Mouse (Mus musculus) neural tube, embryonic 11.5 days (tissue): Measurements from ENCODE around the gene Vmn1r6. TPM values are rescaled to one million over a fixed set of nuclear protein-coding genes. Genes with fewer than 3 reads are reported as not detected.
"Not testable (repeated sequence)": the region's sequence is repeated elsewhere in the genome, so short reads cannot be mapped to it uniquely, and the experiment has no call there.

Source experiments
- ATAC-seq: fragments of 200-750 bp; cut with Nextera tagmentation; 2 replicates; pipeline ENCODE4 v1.8.0; 2017; ENCODE audit warnings: moderate number of reproducible peaks, mild to moderate bottlenecking, moderate TSS enrichment, moderate library complexity; ENCODE audit not compliant: insufficient read depth, low FRiP score, low TSS enrichment
- DNase-seq: peaks from one replicate; pipeline ENCODE4 v3.0.0-alpha.2; 2015; ENCODE audit warnings: low spot score
- H3K27ac ChIP-seq: fragments of 300-500 bp; sonication (generic); 2 replicates; pipeline ENCODE4 v1.5.1; 2014; ENCODE audit warnings: low read depth, mild to moderate bottlenecking, low read length
- H3K27me3 ChIP-seq: fragments of 300-500 bp; sonication (generic); 2 replicates; pipeline ENCODE4 v1.6.1; 2014; ENCODE audit warnings: mild to moderate bottlenecking, low read length, mixed read lengths; ENCODE audit not compliant: control insufficient read depth, insufficient read depth
- H3K36me3 ChIP-seq: fragments of 300-500 bp; sonication (generic); 2 replicates; pipeline ENCODE4 v1.6.1; 2014; ENCODE audit warnings: mild to moderate bottlenecking, low read length, moderate library complexity, mixed read lengths; ENCODE audit not compliant: control insufficient read depth, insufficient read depth
- H3K4me1 ChIP-seq: fragments of 300-500 bp; sonication (generic); 2 replicates; pipeline ENCODE4 v1.6.1; 2014; ENCODE audit warnings: low read length, mixed read lengths; ENCODE audit not compliant: control insufficient read depth, insufficient read depth
- H3K4me2 ChIP-seq: fragments of 300-500 bp; sonication (generic); 2 replicates; pipeline ENCODE4 v1.6.1; 2014; ENCODE audit warnings: low read depth, mild to moderate bottlenecking, moderate library complexity
- H3K4me3 ChIP-seq: fragments of 300-500 bp; sonication (generic); 2 replicates; pipeline ENCODE4 v1.5.1; 2014; ENCODE audit warnings: low read depth, low read length
- H3K9ac ChIP-seq: fragments of 300-500 bp; sonication (generic); 2 replicates; pipeline ENCODE4 v1.6.1; 2014; ENCODE audit warnings: mild to moderate bottlenecking, low read length
- H3K9me3 ChIP-seq: fragments of 300-500 bp; sonication (generic); 2 replicates; pipeline ENCODE4 v1.6.1; 2016; ENCODE audit warnings: low read length; ENCODE audit not compliant: control insufficient read depth
- WGBS: fragments of 180-500 bp; shearing (Covaris S2); extraction: QIAGEN DNeasy Blood & Tissue Kit; methylation state at CpG from one replicate; pipeline ENCODE4 v1.1.7; 2014; 5-methylcytosine and 5-hydroxymethylcytosine counted together
- polyA plus RNA-seq: library from polyadenylated mRNA; unstranded; fragments of >200 nt; fragmentation: Nextera tagmentation; extraction: Ambion mirVana; gene quantifications from 2 replicates; pipeline ENCODE4 v1.2.1, GENCODE M21; 2014

The Vmn1r6 gene
- not detected in 2 replicates for polyA plus RNA-seq

DNA sequence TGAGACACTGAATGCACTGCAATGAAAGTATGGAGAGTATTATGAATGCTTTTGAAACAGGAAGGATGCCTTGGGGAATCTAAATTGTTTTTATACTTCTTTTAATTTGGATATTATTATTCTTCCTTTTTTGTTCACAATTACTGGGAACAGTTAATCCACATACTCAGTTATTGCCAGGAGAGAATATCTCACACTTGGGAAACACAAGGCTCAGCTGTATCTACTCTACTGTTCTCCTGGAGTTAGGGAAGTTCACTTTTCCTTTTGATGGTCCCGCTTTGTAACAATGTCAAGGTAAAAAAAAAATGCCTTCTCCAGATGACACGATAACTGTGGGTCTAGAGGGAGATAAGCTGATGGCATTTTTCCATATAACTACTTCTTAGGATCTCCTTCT, at the start of gene Vmn1r6:
TSS of gene Vmn1r6 (plus strand) at position 301 of the 400 bp plus-strand sequence.
- WGBS, result 89% methylated on average over 2 of the region's 2 CpGs
- no peak for DNase-seq
- no peaks in the 10 kb centered on the region for H3K27me3 ChIP-seq
- H3K4me3 ChIP-seq, result no peak within 1 kb of the TSS
- H3K4me1 ChIP-seq, result no peaks in the 10 kb centered on the region
- H3K9ac ChIP-seq, result no peak within 1 kb of the TSS
- H3K27ac ChIP-seq, result no peak within 1 kb of the TSS
- ATAC-seq, result no peak
- H3K9me3 ChIP-seq, result no peaks in the 10 kb centered on the region
- no peak within 1 kb of the TSS for H3K4me2 ChIP-seq
- H3K36me3 ChIP-seq, result no peaks in the 10 kb centered on the region

DNA sequence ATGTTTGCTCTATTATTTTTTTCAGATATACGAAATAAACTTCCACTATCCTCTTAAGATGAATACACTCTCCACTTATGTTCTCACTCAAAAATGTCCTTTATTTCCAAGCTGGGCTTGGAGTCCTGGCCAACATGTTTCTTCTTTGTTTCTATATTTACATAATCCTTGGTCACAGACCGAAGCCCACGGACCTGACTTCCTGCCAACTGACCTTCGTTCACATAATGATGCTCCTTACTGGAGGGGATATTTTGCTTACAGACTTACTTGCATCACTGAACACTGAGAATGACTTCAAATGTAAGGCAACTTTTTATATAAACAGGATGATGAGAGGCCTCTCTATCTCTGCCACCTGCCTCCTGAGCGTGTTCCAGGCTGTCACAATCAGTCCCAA, 40.6 kb upstream of the Vmn1r6 start:
- no peak for DNase-seq
- ATAC-seq, result no peak
- no peak overlapping the region for H3K9ac ChIP-seq
- H3K27ac ChIP-seq, result no peak overlapping the region
- H3K27me3 ChIP-seq, result no peaks in the 10 kb centered on the region
- no peaks in the 10 kb centered on the region for H3K9me3 ChIP-seq
- H3K4me1 ChIP-seq, result no peaks in the 10 kb centered on the region
- WGBS, result 88% methylated on average over 5 of the region's 5 CpGs
- no peak overlapping the region for H3K4me2 ChIP-seq
- no peak overlapping the region for H3K4me3 ChIP-seq
- H3K36me3 ChIP-seq, result no peaks in the 10 kb centered on the region

DNA sequence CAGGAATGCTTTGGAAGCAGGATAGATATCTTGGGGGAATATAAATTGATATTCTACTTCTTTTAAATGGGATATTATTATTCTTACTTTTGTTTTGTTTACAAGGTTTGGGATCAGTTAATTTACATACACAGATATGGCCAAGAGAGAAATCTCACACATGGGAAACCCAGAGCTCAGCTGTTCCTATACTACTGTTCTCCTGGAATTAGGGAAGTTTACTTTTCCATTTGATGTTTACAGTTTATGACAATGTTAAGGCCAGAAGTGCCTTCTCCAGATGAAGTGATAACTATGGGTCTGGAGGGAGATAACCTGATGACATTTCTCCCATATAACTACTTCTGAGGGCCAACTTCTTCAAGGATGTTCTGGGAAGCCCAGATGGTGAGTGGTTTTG, 27.1 kb upstream of the Vmn1r6 start, which contains the start of gene Vmn1r5:
TSS of gene Vmn1r5 (plus strand) at position 301 of the 400 bp plus-strand sequence.
- Histone ChIP-seq H3K27ac (no peak within 1 kb of the TSS), H3K4me3 (no peak within 1 kb of the TSS), H3K4me1 (no peaks in the 10 kb centered on the region), H3K27me3 (no peaks in the 10 kb centered on the region), H3K9me3 (no peaks in the 10 kb centered on the region), H3K9ac (no peak within 1 kb of the TSS), H3K36me3 (no peaks in the 10 kb centered on the region), H3K4me2 (no peak within 1 kb of the TSS)
- ATAC-seq (no peak), DNase-seq (no peak)

DNA sequence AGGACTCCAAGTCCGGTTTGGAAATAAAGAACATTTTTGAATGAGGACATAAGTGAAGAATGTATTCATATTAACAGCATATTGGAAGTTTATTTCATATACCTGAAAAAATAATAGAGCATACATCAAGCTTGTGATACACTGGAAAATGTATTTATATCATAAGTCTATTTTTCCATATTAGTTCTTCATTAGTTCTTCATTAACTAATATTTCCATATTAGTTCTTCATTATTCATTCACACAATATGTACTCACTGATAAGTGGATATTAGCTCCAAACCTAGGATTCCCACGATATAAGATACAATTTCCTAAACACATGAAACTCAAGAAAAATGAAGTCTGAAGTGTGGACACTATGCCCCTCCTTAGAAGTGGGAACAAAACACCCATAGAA, 28.2 kb downstream of the Vmn1r6 start, which contains the start of gene Vmn1r7:
TSS of gene Vmn1r7 (minus strand) at position 101 of the 400 bp plus-strand sequence.
- not testable (repeated sequence) for ATAC-seq, H3K4me1 ChIP-seq, H3K9ac ChIP-seq, H3K27ac ChIP-seq, H3K4me2 ChIP-seq, H3K9me3 ChIP-seq, H3K36me3 ChIP-seq, H3K4me3 ChIP-seq, DNase-seq, H3K27me3 ChIP-seq
- WGBS, result 89% methylated on average over 2 of the region's 2 CpGs

- Histone ChIP-seq H3K4me1 (no peaks in the 10 kb centered on the region), H3K36me3 (no peaks in the 10 kb centered on the region)
Measured at GRCm38 (mm10) chr6:57031984-57032383, 34.9 kb downstream of the Vmn1r6 start, which contains the start of gene Vmn1r8. Gene Vmn1r8 (plus strand): TSS chr6:57032284.

GRCm38 (mm10) chr6:57034674-57035073, 37.6 kb downstream of the Vmn1r6 start:
- 85% methylated on average over 2 of the region's 2 CpGs for WGBS

More at GRCm38 (mm10) chr6:57031984-57032383, 34.9 kb downstream of the Vmn1r6 start, which contains the start of gene Vmn1r8:
- no peak within 1 kb of the TSS for H3K4me2 ChIP-seq
- no peak within 1 kb of the TSS for H3K27ac ChIP-seq
- DNase-seq (no peak), ATAC-seq (no peak)
- H3K9ac ChIP-seq, result no peak within 1 kb of the TSS
- H3K27me3 ChIP-seq, result no peaks in the 10 kb centered on the region
- H3K9me3 ChIP-seq, result no peaks in the 10 kb centered on the region
- H3K4me3 ChIP-seq, result no peak within 1 kb of the TSS

More at GRCm38 (mm10) chr6:57034674-57035073, 37.6 kb downstream of the Vmn1r6 start:
- Histone ChIP-seq H3K4me2 (no peak overlapping the region), H3K27me3 (no peaks in the 10 kb centered on the region), H3K4me3 (no peak overlapping the region), H3K9me3 (no peaks in the 10 kb centered on the region), H3K27ac (no peak overlapping the region), H3K9ac (no peak overlapping the region), H3K36me3 (no peaks in the 10 kb centered on the region), H3K4me1 (no peaks in the 10 kb centered on the region)
- ATAC-seq, result no peak
- no peak for DNase-seq

Other genes starting within 250 kb of the Vmn1r6 start
- 31.2 and 33.9 TPM in 2 replicates for gene Kbtbd2, start 199.4 kb upstream of the Vmn1r6 start, polyA plus RNA-seq
- gene Fkbp9, start 165.2 kb upstream of the Vmn1r6 start, polyA plus RNA-seq, result 61.0 and 61.7 TPM in 2 replicates
- 89.0 and 90.7 TPM in 2 replicates for gene Nt5c3, start 73.3 kb upstream of the Vmn1r6 start, polyA plus RNA-seq
- 0.21 and 0.28 TPM in 2 replicates for gene Vmn1r4, start 73.2 kb upstream of the Vmn1r6 start, polyA plus RNA-seq
- gene Vmn1r5, start 27.0 kb upstream of the Vmn1r6 start, polyA plus RNA-seq, result not detected in 2 replicates
- not detected in 2 replicates for gene Vmn1r7, start 28.1 kb downstream of the Vmn1r6 start, polyA plus RNA-seq
- not detected in 2 replicates for gene Vmn1r8, start 35.0 kb downstream of the Vmn1r6 start, polyA plus RNA-seq
- gene Vmn1r9, start 69.5 kb downstream of the Vmn1r6 start, polyA plus RNA-seq, result not detected in 2 replicates
- not detected in 2 replicates for gene Vmn1r10, start 112.2 kb downstream of the Vmn1r6 start, polyA plus RNA-seq
- not detected in 2 replicates for gene Vmn1r11, start 136.2 kb downstream of the Vmn1r6 start, polyA plus RNA-seq
- not detected in 2 replicates for gene Vmn1r12, start 159.7 kb downstream of the Vmn1r6 start, polyA plus RNA-seq
- not detected in 2 replicates for gene Vmn1r13, start 206.0 kb downstream of the Vmn1r6 start, polyA plus RNA-seq
- gene Vmn1r14, start 234.4 kb downstream of the Vmn1r6 start, polyA plus RNA-seq, result not detected in 2 replicates